Comparison of ENCODE assay signal across 16 mouse cellular contexts in genomic region chr12:38787704-38788103, GRCm38 (mm10). TPM values are rescaled to one million over a fixed set of nuclear protein-coding genes. Genes with fewer than 3 reads are reported as not detected.
A peak's percentile ranks its signal among the peaks of the same experiment; 100 is the strongest.
DNase-seq lines count a peak whose midpoint lies in the region; ATAC-seq and TF ChIP-seq lines count a peak whose summit lies in the region.
"Had no signal": no experiment of that assay in that cellular context is flagged by ENCODE, and none has a peak within 500 bp of the region (broad histone marks: within the 10 kb centered on the region; RNA-seq: fewer than 3 reads in every experiment).

No protein-coding gene starts in this region.

- H3K9ac ChIP-seq in lung, embryonic 16.5 days (ENCODE audit: low read length) = no peak overlapping the region
- H3K9ac ChIP-seq: hindbrain, embryonic 14.5 days; limb, embryonic 12.5 days; liver, embryonic 14.5 days had no signal

- no peak for TF ChIP-seq CTCF in cerebellum, adult 2 months (IDR thresholded peaks at IDR 0.05; ENCODE audit: borderline replicate concordance, insufficient read depth, low read depth, low read length)
- no peak for TF ChIP-seq CTCF in kidney, adult 2 months (conservative IDR thresholded peaks at IDR 0.05; ENCODE audit: insufficient read depth, insufficient read length, low read depth, low read length)

- H3K9me3 ChIP-seq in lung, embryonic 16.5 days (ENCODE audit: control insufficient read depth, low read length) = no peaks in the 10 kb centered on the region
- H3K9me3 ChIP-seq: limb, embryonic 12.5 days had no signal

- TF ChIP-seq POLR2A in cerebellum, adult 2 months (IDR thresholded peaks at IDR 0.05; ENCODE audit: borderline replicate concordance, insufficient read depth, low read length) = no peak
- no peak for TF ChIP-seq POLR2A in kidney, adult 2 months (IDR thresholded peaks at IDR 0.05; ENCODE audit: low read depth, low read length)

- peak; percentile 37; the same call in 1 of the 2 replicates for ATAC-seq in lung, embryonic 16.5 days (ENCODE audit: low read depth)
- ATAC-seq: midbrain, embryonic 16.5 days had no signal

- H3K27me3 ChIP-seq in cerebellum, adult 2 months (ENCODE audit: control insufficient read depth, insufficient read depth, low read length) = no peaks in the 10 kb centered on the region
- H3K27me3 ChIP-seq in kidney, adult 2 months (replicated peaks; ENCODE audit: control insufficient read depth, insufficient read depth, low read length) = no peaks in the 10 kb centered on the region
- H3K27me3 ChIP-seq in lung, embryonic 16.5 days (ENCODE audit: control insufficient read depth, insufficient read depth, low read depth, low read length) = no peaks in the 10 kb centered on the region
- H3K27me3 ChIP-seq: limb, embryonic 12.5 days had no signal

- no peak for DNase-seq in cerebellum, adult 2 months
- no peak for DNase-seq in cerebellum, adult 18-20 months
- DNase-seq in kidney, adult 2 months = no peak
- no peak for DNase-seq in kidney, adult 9 months
- DNase-seq in lung, postnatal 14 days = no peak
- DNase-seq in adrenal gland, postnatal 14 days = no peak
- DNase-seq in ovary, postnatal 14 days (ENCODE audit: low spot score) = no peak
- DNase-seq: cerebellum, adult 9-11 months; right cerebral cortex, postnatal 4 days; thymus, postnatal 25 days had no signal

- WGBS in cerebellum, adult 2 months = 25% methylated on average over 3 of the region's 3 CpGs
- 38% methylated on average over 3 of the region's 3 CpGs for WGBS in kidney, adult 2 months
- 35% methylated on average over 3 of the region's 3 CpGs for WGBS in lung, embryonic 16.5 days

- H3K4me3 ChIP-seq in cerebellum, adult 2 months (replicated peaks; ENCODE audit: insufficient read depth, low read depth, low read length) = peak overlapping the region; percentile 79
- no peak overlapping the region for H3K4me3 ChIP-seq in kidney, adult 2 months (ENCODE audit: insufficient read depth, low read depth, low read length)
- no peak overlapping the region for H3K4me3 ChIP-seq in lung, embryonic 16.5 days (ENCODE audit: low read length)
- H3K4me3 ChIP-seq: limb, embryonic 12.5 days had no signal

- H3K4me2 ChIP-seq in lung, embryonic 16.5 days (ENCODE audit: low read depth, low read length) = no peak overlapping the region

- peaks cover 10% of the 10 kb centered on the region for H3K4me1 ChIP-seq in cerebellum, adult 2 months (ENCODE audit: control insufficient read depth, insufficient read depth, low read length)
- H3K4me1 ChIP-seq in kidney, adult 2 months (ENCODE audit: control insufficient read depth, insufficient read depth, low read length) = peaks cover 9% of the 10 kb centered on the region; the same call in 1 of the 2 replicates
- peaks cover 15% of the 10 kb centered on the region for H3K4me1 ChIP-seq in lung, embryonic 16.5 days (replicated peaks; ENCODE audit: control insufficient read depth, insufficient read depth, low read length)

- H3K36me3 ChIP-seq in kidney, adult 2 months (ENCODE audit: control insufficient read depth, insufficient read depth, low read length) = no peaks in the 10 kb centered on the region
- no peaks in the 10 kb centered on the region for H3K36me3 ChIP-seq in lung, embryonic 16.5 days (ENCODE audit: control insufficient read depth, insufficient read depth, low read length)
- H3K36me3 ChIP-seq: limb, embryonic 12.5 days had no signal

- H3K27ac ChIP-seq in cerebellum, adult 2 months (ENCODE audit: insufficient read depth, low read length) = peak overlapping the region; percentile 4; the same call in 1 of the 2 replicates
- peak overlapping the region; percentile 45; the same call in 1 of the 2 replicates for H3K27ac ChIP-seq in kidney, adult 2 months (ENCODE audit: insufficient read depth, low read depth, low read length)
- H3K27ac ChIP-seq in lung, embryonic 16.5 days (ENCODE audit: low read length) = peak overlapping the region; percentile 37; the same call in 1 of the 2 replicates
- H3K27ac ChIP-seq: hindbrain, embryonic 14.5 days; liver, embryonic 14.5 days had no signal

RNA-seq across cellular contexts. Expression of gene Etv1, which starts 8.5 kb away (rescaled TPM):
- 134 and 167 TPM in 2 replicates for polyA plus RNA-seq in cerebellum, adult 2 months (2012; rRNA removed)
- polyA plus RNA-seq in kidney, adult 2 months (2012; rRNA removed) = 8.1 and 9.2 TPM in 2 replicates
- 43.6 and 49.2 TPM in 2 replicates for polyA plus RNA-seq in lung, embryonic 16.5 days (2015; fragmentation: Nextera tagmentation; extraction: Ambion mirVana)
- total RNA-seq in adrenal gland, postnatal 14 days (2021) = 53.3 and 54.7 TPM in 2 replicates
- total RNA-seq: granulocyte monocyte progenitor cell, adult 5-6 weeks had no signal
